Mouse (Mus musculus): Measurements from ENCODE around the gene Cmtm3.

Cmtm3 gene

GRCm38 (mm10) chr8:104342426-104342825, 3.2 kb downstream of the Cmtm3 start:
- DNase-seq (ENCODE audit: low spot score), result no peak

GRCm38 (mm10) chr8:104343957-104344356, 4.7 kb downstream of the Cmtm3 start:
- DNase-seq (ENCODE audit: low spot score), result peak; percentile 88

- no peak for DNase-seq (ENCODE audit: low spot score)
Measured at GRCm38 (mm10) chr8:104344622-104345021, 5.4 kb downstream of the Cmtm3 start.

GRCm38 (mm10) chr8:104346706-104347105, 7.5 kb downstream of the Cmtm3 start:
- no peak for DNase-seq (ENCODE audit: low spot score)

- DNase-seq (ENCODE audit: low spot score), result no peak
Measured at GRCm38 (mm10) chr8:104348971-104349370, 9.8 kb downstream of the Cmtm3 start.

GRCm38 (mm10) chr8:104350047-104350446, 10.8 kb downstream of the Cmtm3 start:
- no peak for DNase-seq (ENCODE audit: low spot score)

GRCm38 (mm10) chr8:104353186-104353585, 14.0 kb downstream of the Cmtm3 start:
- DNase-seq (ENCODE audit: low spot score), result no peak

GRCm38 (mm10) chr8:104354504-104354903, 15.3 kb downstream of the Cmtm3 start:
- DNase-seq (ENCODE audit: low spot score), result no peak

- no peak for DNase-seq (ENCODE audit: low spot score)
Measured at GRCm38 (mm10) chr8:104358637-104359036, 19.4 kb downstream of the Cmtm3 start.

GRCm38 (mm10) chr8:104359778-104360456, 20.7 kb downstream of the Cmtm3 start:
- DNase-seq (ENCODE audit: low spot score), result no peak

GRCm38 (mm10) chr8:104365695-104366094, 26.5 kb downstream of the Cmtm3 start:
- no peak for DNase-seq (ENCODE audit: low spot score)

GRCm38 (mm10) chr8:104367398-104367797, 28.2 kb downstream of the Cmtm3 start:
- DNase-seq (ENCODE audit: low spot score), result no peak

- DNase-seq (ENCODE audit: low spot score), result no peak
Measured at GRCm38 (mm10) chr8:104369591-104369990, 30.4 kb downstream of the Cmtm3 start.

- DNase-seq (ENCODE audit: low spot score), result no peak
Measured at GRCm38 (mm10) chr8:104370071-104370470, 30.9 kb downstream of the Cmtm3 start.

GRCm38 (mm10) chr8:104371121-104371520, 31.9 kb downstream of the Cmtm3 start:
- DNase-seq (ENCODE audit: low spot score), result no peak

GRCm38 (mm10) chr8:104373779-104374178, 34.6 kb downstream of the Cmtm3 start:
- no peak for DNase-seq (ENCODE audit: low spot score)

- DNase-seq (ENCODE audit: low spot score), result no peak
Measured at GRCm38 (mm10) chr8:104374269-104374668, 35.1 kb downstream of the Cmtm3 start.

GRCm38 (mm10) chr8:104374864-104375846, 35.9 kb downstream of the Cmtm3 start:
- DNase-seq (ENCODE audit: low spot score), result peak; percentile 50

- DNase-seq (ENCODE audit: low spot score), result no peak
Measured at GRCm38 (mm10) chr8:104375959-104376358, 36.7 kb downstream of the Cmtm3 start.

GRCm38 (mm10) chr8:104376669-104377068, 37.5 kb downstream of the Cmtm3 start:
- no peak for DNase-seq (ENCODE audit: low spot score)

- DNase-seq (ENCODE audit: low spot score), result no peak
Measured at GRCm38 (mm10) chr8:104379301-104379836, 40.2 kb downstream of the Cmtm3 start.

GRCm38 (mm10) chr8:104380269-104380668, 41.1 kb downstream of the Cmtm3 start:
- DNase-seq (ENCODE audit: low spot score), result no peak

- DNase-seq (ENCODE audit: low spot score), result no peak
Measured at GRCm38 (mm10) chr8:104380961-104381411, 41.8 kb downstream of the Cmtm3 start.

Measured in urinary bladder, postnatal 25 days (tissue).